Mouse (Mus musculus): ENCODE results near the gene Poc1b. TPM values are rescaled to one million over a fixed set of nuclear protein-coding genes. Genes with fewer than 3 reads are reported as not detected.

Poc1b gene
- total and polyA plus RNA-seq, 3 experiments = 5.6 to 54.0 (median 17.4) TPM

DNA sequence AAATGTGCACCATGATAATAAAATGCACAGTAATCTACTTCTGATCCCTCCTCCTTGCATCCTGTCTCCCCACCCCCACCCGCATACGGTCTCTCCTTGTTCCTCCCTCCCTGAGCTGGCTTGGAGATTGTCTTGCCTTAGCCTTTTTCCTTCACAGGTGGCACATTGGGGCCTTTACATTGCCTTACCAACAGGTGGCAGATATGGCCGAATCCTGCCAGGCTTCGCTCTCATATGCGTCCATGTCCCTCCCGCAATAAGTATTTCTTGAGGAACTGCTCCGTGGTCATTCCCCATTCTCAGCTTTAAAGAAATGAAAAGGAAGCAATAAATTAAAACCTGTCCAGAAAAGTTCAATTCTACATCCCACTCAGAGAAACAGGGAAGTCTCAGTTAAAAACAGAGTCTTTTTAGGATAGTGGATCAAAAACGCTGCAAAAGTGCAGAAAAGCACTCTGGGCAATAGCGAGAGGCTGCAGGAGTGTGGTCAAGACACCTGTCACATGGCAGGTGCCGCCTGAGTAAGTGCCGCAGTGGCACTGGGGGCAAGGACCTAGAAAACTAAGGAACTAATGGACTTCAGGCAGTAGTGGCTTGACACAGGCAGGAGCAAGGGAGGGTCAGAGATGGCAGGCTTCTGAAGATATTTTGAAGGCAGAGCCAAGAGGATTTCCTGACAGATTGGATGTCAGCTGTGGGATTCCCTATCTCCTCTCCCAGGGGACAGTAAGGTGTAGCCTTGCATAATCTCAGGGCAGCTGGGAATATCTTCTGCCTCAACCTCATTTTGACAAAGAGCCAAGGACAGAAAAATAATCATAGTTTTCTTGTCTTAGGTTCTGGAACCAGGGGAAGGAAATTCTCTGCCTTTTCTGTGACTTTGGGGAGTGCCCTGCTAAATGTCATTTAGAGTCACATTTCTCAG lies 62.3 kb downstream of the Poc1b start:
- no peak for DNase-seq (ENCODE audit: low spot score)
- Histone ChIP-seq H3K36me3 (replicated peaks) (peaks cover 4% of the 10 kb centered on the region), H3K4me1 (ENCODE audit: insufficient read depth, low read depth, low read length) (no peaks in the 10 kb centered on the region), H3K9me3 (replicated peaks) (no peaks in the 10 kb centered on the region), H3K4me3 (ENCODE audit: low read depth, low read length) (no peak overlapping the region), H3K27me3 (ENCODE audit: insufficient read depth, low read length) (no peaks in the 10 kb centered on the region)
- ATAC-seq (ENCODE audit: extremely low read depth, insufficient number of reproducible peaks, low FRiP score, poor library complexity, severe bottlenecking) = no peak
- TF ChIP-seq POLR2AphosphoS5 (IDR thresholded peaks at IDR 0.05; ENCODE audit: insufficient replicate concordance, low read depth, low read length) (no peak), TAL1 (conservative IDR thresholded peaks at IDR 0.05; ENCODE audit: low read depth, low read length) (no peak), GATA2 (IDR thresholded peaks at IDR 0.05; ENCODE audit: borderline replicate concordance, low read depth, low read length) (no peak), GATA1 (IDR thresholded peaks at IDR 0.05; ENCODE audit: borderline replicate concordance, low read length) (no peak), CTCF (IDR thresholded peaks at IDR 0.05; ENCODE audit: low read depth, low read length) (no peak)

- Histone ChIP-seq H3K27me3 (ENCODE audit: insufficient read depth, low read length) (no peaks in the 10 kb centered on the region), H3K4me1 (ENCODE audit: insufficient read depth, low read depth, low read length) (no peaks in the 10 kb centered on the region), H3K36me3 (replicated peaks) (peaks cover 4% of the 10 kb centered on the region), H3K9me3 (replicated peaks) (no peaks in the 10 kb centered on the region), H3K4me3 (ENCODE audit: low read depth, low read length) (no peak overlapping the region)
- TF ChIP-seq TAL1 (conservative IDR thresholded peaks at IDR 0.05; ENCODE audit: low read depth, low read length) (no peak), GATA1 (IDR thresholded peaks at IDR 0.05; ENCODE audit: borderline replicate concordance, low read length) (no peak), GATA2 (IDR thresholded peaks at IDR 0.05; ENCODE audit: borderline replicate concordance, low read depth, low read length) (no peak), POLR2AphosphoS5 (IDR thresholded peaks at IDR 0.05; ENCODE audit: insufficient replicate concordance, low read depth, low read length) (no peak), CTCF (IDR thresholded peaks at IDR 0.05; ENCODE audit: low read depth, low read length) (no peak)
- ATAC-seq (ENCODE audit: extremely low read depth, insufficient number of reproducible peaks, low FRiP score, poor library complexity, severe bottlenecking) (no peak), DNase-seq (ENCODE audit: low spot score) (no peak)
Measured at GRCm38 (mm10) chr10:99169765-99170129, 62.9 kb downstream of the Poc1b start.

DNA sequence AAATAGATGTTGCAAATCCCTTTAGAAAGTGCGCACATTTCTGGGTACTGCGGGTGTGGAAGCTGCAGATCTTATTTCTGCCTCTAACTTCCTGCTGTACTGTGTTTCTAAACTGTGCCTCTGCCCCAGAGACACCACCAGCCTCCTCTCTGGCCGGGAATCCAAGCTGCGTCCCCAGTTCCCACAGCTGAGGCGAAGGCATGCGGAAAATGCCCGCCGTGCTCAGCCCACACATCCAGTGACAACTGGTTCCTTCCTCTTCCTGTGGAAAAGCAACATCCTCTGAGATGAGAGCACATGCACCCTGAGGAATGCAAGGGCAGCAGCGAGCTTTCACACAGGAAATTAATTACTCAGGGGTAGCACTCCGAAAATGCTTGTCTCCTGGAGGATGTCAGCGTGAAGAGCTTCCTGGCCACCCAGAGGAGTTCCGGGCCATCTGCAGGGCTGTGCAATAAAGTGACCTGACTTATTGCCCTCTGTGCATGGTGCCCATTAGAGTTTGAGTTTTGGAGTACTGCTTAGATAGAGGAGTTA lies 65.2 kb downstream of the Poc1b start:
- Histone ChIP-seq H3K4me3 (ENCODE audit: low read depth, low read length) (no peak overlapping the region), H3K4me1 (ENCODE audit: insufficient read depth, low read depth, low read length) (no peaks in the 10 kb centered on the region), H3K27me3 (ENCODE audit: insufficient read depth, low read length) (no peaks in the 10 kb centered on the region), H3K9me3 (replicated peaks) (no peaks in the 10 kb centered on the region), H3K36me3 (replicated peaks) (no peaks in the 10 kb centered on the region)
- DNase-seq (ENCODE audit: low spot score) (no peak), ATAC-seq (ENCODE audit: extremely low read depth, insufficient number of reproducible peaks, low FRiP score, poor library complexity, severe bottlenecking) (no peak)
- TF ChIP-seq CTCF (IDR thresholded peaks at IDR 0.05; ENCODE audit: low read depth, low read length) (no peak), GATA2 (IDR thresholded peaks at IDR 0.05; ENCODE audit: borderline replicate concordance, low read depth, low read length) (no peak), GATA1 (IDR thresholded peaks at IDR 0.05; ENCODE audit: borderline replicate concordance, low read length) (no peak), TAL1 (conservative IDR thresholded peaks at IDR 0.05; ENCODE audit: low read depth, low read length) (no peak), POLR2AphosphoS5 (IDR thresholded peaks at IDR 0.05; ENCODE audit: insufficient replicate concordance, low read depth, low read length) (no peak)

GRCm38 (mm10) chr10:99172906-99173507 lies 66.2 kb downstream of the Poc1b start:
- Histone ChIP-seq H3K9me3 (replicated peaks) (no peaks in the 10 kb centered on the region), H3K36me3 (replicated peaks) (no peaks in the 10 kb centered on the region), H3K4me1 (ENCODE audit: insufficient read depth, low read depth, low read length) (no peaks in the 10 kb centered on the region), H3K4me3 (ENCODE audit: low read depth, low read length) (no peak overlapping the region), H3K27me3 (ENCODE audit: insufficient read depth, low read length) (no peaks in the 10 kb centered on the region)
- TF ChIP-seq CTCF (IDR thresholded peaks at IDR 0.05; ENCODE audit: low read depth, low read length) (no peak), GATA1 (IDR thresholded peaks at IDR 0.05; ENCODE audit: borderline replicate concordance, low read length) (no peak), POLR2AphosphoS5 (IDR thresholded peaks at IDR 0.05; ENCODE audit: insufficient replicate concordance, low read depth, low read length) (no peak), GATA2 (IDR thresholded peaks at IDR 0.05; ENCODE audit: borderline replicate concordance, low read depth, low read length) (no peak), TAL1 (conservative IDR thresholded peaks at IDR 0.05; ENCODE audit: low read depth, low read length) (no peak)
- DNase-seq (ENCODE audit: low spot score) (no peak), ATAC-seq (ENCODE audit: extremely low read depth, insufficient number of reproducible peaks, low FRiP score, poor library complexity, severe bottlenecking) (no peak)

DNA sequence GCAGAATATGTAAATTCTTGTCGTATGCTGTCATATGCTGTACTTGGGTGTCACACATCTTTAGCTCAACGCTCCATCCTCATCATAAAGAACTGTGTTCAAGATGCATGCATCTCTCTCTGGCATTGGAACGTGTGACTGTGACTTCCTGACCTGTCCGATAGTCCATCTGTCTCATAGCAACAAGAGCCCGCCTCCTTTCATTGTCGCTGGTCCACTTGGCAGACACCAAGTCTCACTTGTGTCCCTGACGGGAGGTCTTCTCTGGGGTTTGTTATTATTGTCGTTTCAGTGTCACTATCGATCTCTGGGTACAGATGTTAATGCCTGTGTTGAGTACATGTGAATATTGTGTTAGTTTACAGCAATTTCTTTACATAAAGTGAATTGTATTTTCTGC lies 70.1 kb downstream of the Poc1b start:
- DNase-seq (ENCODE audit: low spot score) (no peak), ATAC-seq (ENCODE audit: extremely low read depth, insufficient number of reproducible peaks, low FRiP score, poor library complexity, severe bottlenecking) (no peak)
- H3K4me3 ChIP-seq (ENCODE audit: low read depth, low read length) = no peak overlapping the region
- H3K27me3 ChIP-seq (ENCODE audit: insufficient read depth, low read length) = no peaks in the 10 kb centered on the region
- no peaks in the 10 kb centered on the region for H3K36me3 ChIP-seq (replicated peaks)
- no peaks in the 10 kb centered on the region for H3K9me3 ChIP-seq (replicated peaks)
- H3K4me1 ChIP-seq (ENCODE audit: insufficient read depth, low read depth, low read length) = no peaks in the 10 kb centered on the region
- TF ChIP-seq TAL1 (conservative IDR thresholded peaks at IDR 0.05; ENCODE audit: low read depth, low read length) = no peak
- TF ChIP-seq POLR2AphosphoS5 (IDR thresholded peaks at IDR 0.05; ENCODE audit: insufficient replicate concordance, low read depth, low read length) = no peak
- TF ChIP-seq GATA2 (IDR thresholded peaks at IDR 0.05; ENCODE audit: borderline replicate concordance, low read depth, low read length) = no peak
- TF ChIP-seq CTCF (IDR thresholded peaks at IDR 0.05; ENCODE audit: low read depth, low read length) = no peak
- TF ChIP-seq GATA1 (IDR thresholded peaks at IDR 0.05; ENCODE audit: borderline replicate concordance, low read length) = no peak

GRCm38 (mm10) chr10:99178118-99178517 lies 71.3 kb downstream of the Poc1b start:
- DNase-seq (ENCODE audit: low spot score) (no peak), ATAC-seq (ENCODE audit: extremely low read depth, insufficient number of reproducible peaks, low FRiP score, poor library complexity, severe bottlenecking) (no peak)
- no peaks in the 10 kb centered on the region for H3K27me3 ChIP-seq (ENCODE audit: insufficient read depth, low read length)
- H3K4me3 ChIP-seq (ENCODE audit: low read depth, low read length) = no peak overlapping the region
- no peaks in the 10 kb centered on the region for H3K36me3 ChIP-seq (replicated peaks)
- no peak for TF ChIP-seq POLR2AphosphoS5 (IDR thresholded peaks at IDR 0.05; ENCODE audit: insufficient replicate concordance, low read depth, low read length)
- no peak for TF ChIP-seq CTCF (IDR thresholded peaks at IDR 0.05; ENCODE audit: low read depth, low read length)
- H3K9me3 ChIP-seq (replicated peaks) = no peaks in the 10 kb centered on the region
- H3K4me1 ChIP-seq (ENCODE audit: insufficient read depth, low read depth, low read length) = no peaks in the 10 kb centered on the region

Data from G1E (cell line).